Mouse (Mus musculus): ENCODE data around the gene Gdf15. TPM values are rescaled to one million over a fixed set of nuclear protein-coding genes. Genes with fewer than 3 reads are reported as not detected.
"Not testable (repeated sequence)": the region's sequence is repeated elsewhere in the genome, so short reads cannot be mapped to it uniquely, and the experiment has no call there.

Gene Gdf15
- polyA plus RNA-seq, 1 experiment from 2014 or later, result 1.9 TPM

DNA sequence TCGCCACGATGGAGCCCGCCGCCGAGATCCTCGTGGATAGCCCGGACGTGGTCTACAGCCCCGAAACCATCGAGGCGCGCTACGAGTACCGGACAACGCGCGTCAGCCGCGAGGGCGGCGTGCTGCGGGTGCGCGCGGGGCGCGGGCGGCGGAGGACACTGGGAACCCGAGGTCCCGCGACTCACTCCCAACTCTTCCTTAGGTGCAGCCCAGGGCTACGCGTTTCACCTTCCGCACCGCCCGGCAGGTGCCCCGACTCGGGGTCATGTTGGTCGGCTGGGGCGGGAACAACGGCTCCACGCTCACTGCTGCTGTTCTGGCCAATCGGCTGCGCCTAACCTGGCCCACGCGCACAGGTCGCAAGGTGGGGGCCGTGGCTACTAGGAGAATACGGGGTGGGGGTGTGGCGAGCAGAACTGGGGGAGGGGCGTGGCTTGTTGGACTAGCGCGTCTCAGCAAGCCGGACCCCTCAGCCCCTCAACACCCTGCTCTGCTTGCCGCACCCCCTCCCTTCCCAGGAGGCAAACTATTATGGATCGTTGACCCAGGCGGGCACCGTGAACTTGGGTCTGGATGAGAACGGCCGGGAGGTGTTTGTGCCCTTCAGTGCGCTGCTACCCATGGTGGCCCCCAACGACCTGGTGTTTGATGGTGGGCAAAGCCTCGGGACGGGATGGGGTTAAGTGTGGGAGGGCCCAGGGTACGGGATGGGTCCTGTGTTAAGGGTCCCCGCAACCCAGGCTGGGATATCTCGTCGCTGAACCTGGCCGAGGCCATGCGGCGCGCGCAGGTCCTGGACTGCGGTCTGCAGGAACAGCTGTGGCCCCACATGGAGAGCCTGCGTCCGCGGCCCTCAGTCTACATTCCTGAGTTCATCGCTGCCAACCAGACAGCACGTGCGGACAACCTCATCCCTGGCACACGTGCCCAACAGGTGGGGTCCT lies 37.4 kb downstream of the Gdf15 start:
- WGBS, result 12% methylated on average over 81 of the region's 82 CpGs
- peak; percentile 25 for ATAC-seq
- H3K36me3 ChIP-seq (ENCODE audit: control insufficient read depth, insufficient read depth), result peaks cover 41% of the 10 kb centered on the region; the same call in 1 of the 2 replicates
- no peaks in the 10 kb centered on the region for H3K9me3 ChIP-seq (ENCODE audit: control insufficient read depth)
- peak overlapping the region; percentile 40 for H3K4me3 ChIP-seq (ENCODE audit: low read depth, low read length)
- peak overlapping the region; percentile 40; the same call in 1 of the 2 replicates for H3K9ac ChIP-seq (ENCODE audit: low read depth, low read length)
- TF ChIP-seq CTCF (IDR thresholded peaks at IDR 0.05; ENCODE audit: low read depth), result no peak
- peaks cover 11% of the 10 kb centered on the region; the same call in 1 of the 2 replicates for H3K4me1 ChIP-seq (replicated peaks; ENCODE audit: control insufficient read depth, insufficient read depth, low read length)
- no peaks in the 10 kb centered on the region for H3K27me3 ChIP-seq (replicated peaks; ENCODE audit: control insufficient read depth, insufficient read depth, low read length)
- no peak overlapping the region for H3K27ac ChIP-seq (ENCODE audit: low read depth, low read length)
- peak overlapping the region; percentile 73 for H3K4me2 ChIP-seq (replicated peaks; ENCODE audit: low read depth)

DNA sequence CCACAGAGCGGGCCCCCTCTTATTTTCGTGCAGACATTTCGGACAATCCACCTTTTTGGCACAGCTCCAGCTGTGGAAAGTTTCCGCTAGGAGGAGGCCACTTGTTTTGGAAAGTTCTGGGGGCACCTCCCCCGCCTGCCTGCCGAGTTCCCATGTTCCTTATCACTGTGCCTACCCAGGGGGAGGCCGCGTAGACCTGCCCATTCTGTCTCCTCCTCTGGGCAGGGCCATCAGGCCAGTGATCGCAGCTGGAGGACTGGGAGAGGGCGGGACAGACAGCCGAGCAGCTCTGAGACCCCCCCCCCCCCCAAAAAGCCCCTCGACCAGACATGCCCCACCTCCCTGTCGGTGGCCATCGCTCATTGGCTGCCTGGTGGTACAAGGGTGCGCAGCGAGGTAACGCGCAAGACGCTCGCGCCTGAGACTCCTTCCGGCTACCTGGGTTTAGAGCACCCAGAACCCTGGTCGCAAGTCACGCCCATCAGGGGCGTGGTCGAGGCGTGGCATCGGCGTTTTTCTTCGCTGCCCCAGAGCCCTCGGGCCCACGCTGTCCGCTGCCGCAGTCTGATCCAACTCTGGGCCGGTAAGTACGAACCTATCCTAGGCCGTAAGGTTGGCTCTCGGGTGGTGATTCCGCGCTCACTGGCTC lies 38.2 kb downstream of the Gdf15 start, which contains the start of gene Isyna1:
Gene Isyna1 (plus strand): TSS at position 413 of the 649 bp plus-strand sequence.
- peak; percentile 75 for ATAC-seq
- no peaks in the 10 kb centered on the region for H3K27me3 ChIP-seq (replicated peaks; ENCODE audit: control insufficient read depth, insufficient read depth, low read length)
- H3K4me2 ChIP-seq (replicated peaks; ENCODE audit: low read depth), result peak within 1 kb of the TSS; percentile 73
- peaks cover 44% of the 10 kb centered on the region; the same call in 1 of the 2 replicates for H3K36me3 ChIP-seq (ENCODE audit: control insufficient read depth, insufficient read depth)
- H3K9ac ChIP-seq (ENCODE audit: low read depth, low read length), result peak within 1 kb of the TSS; percentile 40
- peak; percentile 17; the same call in 1 of the 2 replicates for TF ChIP-seq CTCF (IDR thresholded peaks at IDR 0.05; ENCODE audit: low read depth)
- H3K4me1 ChIP-seq (replicated peaks; ENCODE audit: control insufficient read depth, insufficient read depth, low read length), result peaks cover 11% of the 10 kb centered on the region; the same call in 1 of the 2 replicates
- WGBS, result under 1% methylated on average over 40 of the region's 40 CpGs
- peak within 1 kb of the TSS; percentile 40 for H3K4me3 ChIP-seq (ENCODE audit: low read depth, low read length)
- H3K9me3 ChIP-seq (ENCODE audit: control insufficient read depth), result no peaks in the 10 kb centered on the region
- no peak within 1 kb of the TSS for H3K27ac ChIP-seq (ENCODE audit: low read depth, low read length)

DNA sequence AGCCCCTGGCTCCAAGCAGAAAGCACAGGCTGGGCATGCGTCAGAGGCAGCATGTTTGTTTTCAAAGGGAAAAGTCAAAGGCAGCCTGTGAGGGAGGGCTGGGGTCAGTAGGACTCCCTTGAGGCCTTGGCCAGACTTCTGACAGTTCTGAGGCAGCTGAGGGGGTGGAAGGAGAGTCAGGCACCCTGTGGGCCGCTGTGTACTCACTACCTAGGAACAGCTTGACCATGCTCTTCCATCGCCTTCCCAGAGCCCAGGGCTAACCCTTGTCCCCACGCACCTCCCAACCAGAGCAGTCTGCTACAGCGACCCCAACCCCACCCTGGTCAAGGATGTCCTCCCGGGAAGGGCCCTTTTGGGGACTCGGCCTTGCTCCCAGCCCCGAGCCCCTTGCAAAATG lies 39.1 kb downstream of the Gdf15 start:
- H3K27me3 ChIP-seq (replicated peaks; ENCODE audit: control insufficient read depth, insufficient read depth, low read length), result no peaks in the 10 kb centered on the region
- H3K4me2 ChIP-seq (replicated peaks; ENCODE audit: low read depth), result peak overlapping the region; percentile 73; the same call in 1 of the 2 replicates
- no peak overlapping the region for H3K4me3 ChIP-seq (ENCODE audit: low read depth, low read length)
- WGBS, result 66% methylated on average over 8 of the region's 8 CpGs
- peaks cover 45% of the 10 kb centered on the region; the same call in 1 of the 2 replicates for H3K36me3 ChIP-seq (ENCODE audit: control insufficient read depth, insufficient read depth)
- no peak for TF ChIP-seq CTCF (IDR thresholded peaks at IDR 0.05; ENCODE audit: low read depth)
- no peak overlapping the region; the same call in 1 of the 2 replicates for H3K9ac ChIP-seq (ENCODE audit: low read depth, low read length)
- ATAC-seq, result no peak
- no peak overlapping the region for H3K27ac ChIP-seq (ENCODE audit: low read depth, low read length)
- no peaks in the 10 kb centered on the region for H3K9me3 ChIP-seq (ENCODE audit: control insufficient read depth)
- H3K4me1 ChIP-seq (replicated peaks; ENCODE audit: control insufficient read depth, insufficient read depth, low read length), result peaks cover 11% of the 10 kb centered on the region; the same call in 1 of the 2 replicates

DNA sequence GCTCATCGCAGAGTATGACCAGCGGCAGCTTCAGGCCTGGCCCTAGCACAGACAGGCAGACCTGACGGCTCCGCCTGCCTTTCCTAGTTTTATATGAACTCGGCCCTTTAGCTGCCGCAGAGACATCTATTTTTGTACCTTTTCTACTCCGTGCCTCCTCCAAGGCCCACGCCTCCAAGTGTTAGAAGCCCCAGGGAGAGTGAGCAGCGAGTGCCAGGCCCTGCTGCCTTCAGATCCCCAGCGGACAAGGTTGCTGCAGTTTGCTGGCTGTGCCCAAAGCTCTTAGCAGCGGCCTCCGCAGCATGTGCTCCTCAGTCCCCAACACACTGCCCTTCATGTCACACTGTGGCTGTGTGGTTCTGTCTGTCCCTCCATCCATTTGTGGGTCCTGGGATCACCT lies 40.7 kb downstream of the Gdf15 start:
- Histone ChIP-seq H3K4me3 (ENCODE audit: low read depth, low read length) (no peak overlapping the region), H3K9ac (ENCODE audit: low read depth, low read length) (no peak overlapping the region), H3K27me3 (replicated peaks; ENCODE audit: control insufficient read depth, insufficient read depth, low read length) (no peaks in the 10 kb centered on the region), H3K4me2 (replicated peaks; ENCODE audit: low read depth) (no peak overlapping the region), H3K4me1 (replicated peaks; ENCODE audit: control insufficient read depth, insufficient read depth, low read length) (peaks cover 11% of the 10 kb centered on the region; the same call in 1 of the 2 replicates), H3K36me3 (ENCODE audit: control insufficient read depth, insufficient read depth) (peaks cover 52% of the 10 kb centered on the region), H3K27ac (ENCODE audit: low read depth, low read length) (no peak overlapping the region), H3K9me3 (ENCODE audit: control insufficient read depth) (no peaks in the 10 kb centered on the region)
- 89% methylated on average over 12 of the region's 12 CpGs for WGBS
- TF ChIP-seq CTCF (IDR thresholded peaks at IDR 0.05; ENCODE audit: low read depth), result no peak
- ATAC-seq, result no peak

DNA sequence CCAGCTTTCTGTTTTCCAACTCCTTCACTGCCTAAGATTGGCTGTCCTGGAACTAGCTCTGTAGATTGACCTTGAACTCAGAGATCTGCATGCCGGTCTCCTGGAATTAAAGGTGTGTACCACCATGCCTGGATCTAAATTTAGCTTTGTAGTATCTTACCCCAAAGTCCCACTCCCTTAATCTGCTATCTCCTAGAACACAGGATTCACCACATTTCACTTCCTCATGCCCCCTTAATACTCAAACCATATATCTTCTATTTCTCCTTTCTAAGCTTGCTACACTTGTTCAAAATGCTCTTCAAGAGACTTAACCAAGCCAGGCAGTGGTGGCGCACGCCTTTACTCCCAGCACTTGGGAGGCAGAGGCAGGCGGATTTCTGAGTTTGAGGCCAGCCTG lies 44.3 kb downstream of the Gdf15 start:
- H3K4me2 ChIP-seq (replicated peaks; ENCODE audit: low read depth); H3K4me3 ChIP-seq (ENCODE audit: low read depth, low read length); H3K27ac ChIP-seq (ENCODE audit: low read depth, low read length); H3K9ac ChIP-seq (ENCODE audit: low read depth, low read length); ATAC-seq; H3K9me3 ChIP-seq (ENCODE audit: control insufficient read depth); H3K27me3 ChIP-seq (replicated peaks; ENCODE audit: control insufficient read depth, insufficient read depth, low read length); H3K4me1 ChIP-seq (replicated peaks; ENCODE audit: control insufficient read depth, insufficient read depth, low read length): not testable (repeated sequence)
- 86% methylated on average over 4 of the region's 4 CpGs for WGBS
- peaks cover 78% of the 10 kb centered on the region for H3K36me3 ChIP-seq (ENCODE audit: control insufficient read depth, insufficient read depth)

DNA sequence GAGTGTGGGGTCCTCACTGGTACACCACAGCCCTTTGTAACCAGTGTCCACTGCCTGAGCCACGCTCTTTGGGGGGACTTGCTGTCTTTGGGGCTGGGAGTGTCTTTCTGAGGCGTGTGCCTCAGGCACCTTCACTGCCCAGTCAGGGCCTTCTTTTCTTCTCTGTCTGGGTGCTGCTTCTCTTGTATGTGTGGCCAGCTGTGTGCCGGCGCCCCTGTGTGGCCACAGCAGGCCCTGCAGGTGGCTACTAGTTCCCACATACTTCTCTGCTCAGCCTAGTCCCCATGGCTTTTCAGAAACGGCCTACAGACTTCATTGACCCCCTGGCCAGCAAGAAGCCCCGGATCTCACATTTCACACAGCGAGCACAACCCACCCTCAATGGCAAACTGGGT lies 47.0 kb downstream of the Gdf15 start:
- TF ChIP-seq CTCF (IDR thresholded peaks at IDR 0.05; ENCODE audit: low read depth), result peak; percentile 86
- Histone ChIP-seq H3K9me3 (ENCODE audit: control insufficient read depth) (no peaks in the 10 kb centered on the region), H3K27ac (ENCODE audit: low read depth, low read length) (no peak overlapping the region; the same call in 1 of the 2 replicates), H3K9ac (ENCODE audit: low read depth, low read length) (no peak overlapping the region), H3K4me3 (ENCODE audit: low read depth, low read length) (no peak overlapping the region), H3K27me3 (replicated peaks; ENCODE audit: control insufficient read depth, insufficient read depth, low read length) (no peaks in the 10 kb centered on the region), H3K4me1 (replicated peaks; ENCODE audit: control insufficient read depth, insufficient read depth, low read length) (no peaks in the 10 kb centered on the region), H3K36me3 (ENCODE audit: control insufficient read depth, insufficient read depth) (peaks cover 85% of the 10 kb centered on the region), H3K4me2 (replicated peaks; ENCODE audit: low read depth) (no peak overlapping the region)
- peak; percentile 62 for ATAC-seq
- WGBS, result 40% methylated on average over 7 of the region's 7 CpGs
